Mouse (Mus musculus) embryonic fibroblast, embryonic 13.5 days (primary cell): Measurements from ENCODE around the gene Zfp617.

ENCODE experiments used
- CTCF ChIP-seq: IDR thresholded peaks from 2 replicates; pipeline ENCODE4 v1.5.1; 2011; ENCODE audit warnings: mild to moderate bottlenecking, control low read depth, low read length, moderate library complexity, borderline replicate concordance; ENCODE audit not compliant: insufficient read depth
- POLR2A ChIP-seq: IDR thresholded peaks from 2 replicates; pipeline ENCODE4 v1.6.1; 2011; ENCODE audit warnings: low read depth, mild to moderate bottlenecking, control low read depth, low read length, moderate library complexity

- TF ChIP-seq CTCF, result no peak
- TF ChIP-seq POLR2A, result no peak
Measured at GRCm38 (mm10) chr8:71906809-71907208, 1.6 kb upstream of the Zfp617 start.
